Mouse (Mus musculus) midbrain, embryonic 10.5 days (tissue): Measurements from ENCODE around the gene Tmem274. TPM values are rescaled to one million over a fixed set of nuclear protein-coding genes. Genes with fewer than 3 reads are reported as not detected.

Experiments
- DNase-seq: peaks from one replicate; pipeline ENCODE4 v3.0.0-alpha.2; 2017; ENCODE audit warnings: low spot score
- H3K27ac ChIP-seq: fragments of 300-500 bp; sonication (generic); replicated peaks from 2 replicates; pipeline ENCODE4 v1.5.1; 2016; ENCODE audit warnings: mild to moderate bottlenecking
- H3K27me3 ChIP-seq: fragments of 300-500 bp; sonication (generic); 2 replicates; pipeline ENCODE4 v1.6.1; 2016; ENCODE audit warnings: low read depth, mild to moderate bottlenecking; ENCODE audit not compliant: poor library complexity, severe bottlenecking
- H3K36me3 ChIP-seq: fragments of 300-500 bp; sonication (generic); 2 replicates; pipeline ENCODE4 v1.6.1; 2016; ENCODE audit warnings: mild to moderate bottlenecking, moderate library complexity
- H3K4me1 ChIP-seq: fragments of 300-500 bp; sonication (generic); 2 replicates; pipeline ENCODE4 v1.6.1; 2016
- H3K4me3 ChIP-seq: fragments of 300-500 bp; sonication (generic); 2 replicates; pipeline ENCODE4 v1.5.1; 2016; ENCODE audit warnings: mild to moderate bottlenecking, moderate library complexity
- H3K9me3 ChIP-seq: fragments of 300-500 bp; sonication (generic); replicated peaks from 2 replicates; pipeline ENCODE4 v1.6.1; 2016; ENCODE audit warnings: mild to moderate bottlenecking
- WGBS: fragments of 180-500 bp; shearing (Covaris S2); methylation state at CpG from one replicate; pipeline ENCODE4 v1.1.7; 2016; 5-methylcytosine and 5-hydroxymethylcytosine counted together
- polyA plus RNA-seq: library from polyadenylated mRNA; unstranded; fragments of >200 nt; fragmentation: Nextera tagmentation; extraction: Ambion mirVana; gene quantifications from 2 replicates; pipeline ENCODE4 v1.2.1, GENCODE M21; 2016

Gene Tmem274
- polyA plus RNA-seq, 1 experiment from 2014 or later = 0.41 TPM

DNA sequence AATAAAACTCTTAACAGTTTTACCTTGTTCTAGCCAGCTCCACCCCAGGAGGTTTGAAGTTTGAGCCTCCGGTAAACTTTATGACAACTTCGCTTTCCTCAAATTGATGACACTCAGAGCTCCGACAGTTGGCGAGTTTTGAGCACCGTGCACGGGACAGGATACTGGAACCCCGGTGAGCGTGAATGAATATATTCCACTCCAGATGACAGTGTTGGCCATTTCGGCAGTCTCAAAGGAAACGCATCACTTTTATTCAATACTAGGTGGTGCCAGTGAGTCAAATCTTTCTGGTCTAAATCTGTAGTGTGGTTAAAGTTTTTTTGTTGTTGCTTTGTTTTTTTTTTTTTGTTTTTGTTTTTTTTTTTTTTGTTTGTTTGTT, 8.6 kb downstream of the Tmem274 start:
- peak overlapping the region; percentile 89 for H3K27ac ChIP-seq

DNA sequence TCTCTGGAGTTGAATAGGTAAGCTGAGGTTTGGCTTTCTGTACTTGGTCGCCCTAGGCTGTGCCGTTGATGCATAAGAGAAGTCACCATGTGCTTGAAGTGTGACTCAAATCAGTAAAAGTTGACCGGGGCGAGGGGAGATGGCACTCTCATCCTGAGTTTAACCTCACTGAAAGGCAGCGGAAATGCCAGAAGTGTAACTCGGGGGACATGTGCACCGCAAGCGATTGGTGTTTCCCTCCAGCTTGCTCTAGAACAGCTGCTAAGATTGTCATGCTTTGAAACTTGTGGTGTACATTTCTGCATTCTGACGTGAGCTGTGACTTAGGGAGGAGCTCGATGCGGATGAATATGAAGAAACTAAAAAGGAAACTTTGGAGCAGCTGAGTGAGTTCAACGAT, 10.6 kb downstream of the Tmem274 start:
- 94% methylated on average over 12 of the region's 12 CpGs for WGBS
- no peaks in the 10 kb centered on the region for H3K27me3 ChIP-seq
- DNase-seq = no peak
- no peaks in the 10 kb centered on the region for H3K9me3 ChIP-seq
- peaks cover 61% of the 10 kb centered on the region for H3K36me3 ChIP-seq
- peaks cover 31% of the 10 kb centered on the region for H3K4me1 ChIP-seq
- no peak overlapping the region for H3K4me3 ChIP-seq
- no peak overlapping the region for H3K27ac ChIP-seq

More for the DNA sequence above, 8.6 kb downstream of the Tmem274 start:
- no peak for DNase-seq
- Histone ChIP-seq H3K4me3 (peak overlapping the region; percentile 80), H3K27me3 (no peaks in the 10 kb centered on the region), H3K36me3 (peaks cover 43% of the 10 kb centered on the region), H3K4me1 (peaks cover 31% of the 10 kb centered on the region), H3K9me3 (no peaks in the 10 kb centered on the region)
- 2% methylated on average over 10 of the region's 10 CpGs for WGBS

DNA sequence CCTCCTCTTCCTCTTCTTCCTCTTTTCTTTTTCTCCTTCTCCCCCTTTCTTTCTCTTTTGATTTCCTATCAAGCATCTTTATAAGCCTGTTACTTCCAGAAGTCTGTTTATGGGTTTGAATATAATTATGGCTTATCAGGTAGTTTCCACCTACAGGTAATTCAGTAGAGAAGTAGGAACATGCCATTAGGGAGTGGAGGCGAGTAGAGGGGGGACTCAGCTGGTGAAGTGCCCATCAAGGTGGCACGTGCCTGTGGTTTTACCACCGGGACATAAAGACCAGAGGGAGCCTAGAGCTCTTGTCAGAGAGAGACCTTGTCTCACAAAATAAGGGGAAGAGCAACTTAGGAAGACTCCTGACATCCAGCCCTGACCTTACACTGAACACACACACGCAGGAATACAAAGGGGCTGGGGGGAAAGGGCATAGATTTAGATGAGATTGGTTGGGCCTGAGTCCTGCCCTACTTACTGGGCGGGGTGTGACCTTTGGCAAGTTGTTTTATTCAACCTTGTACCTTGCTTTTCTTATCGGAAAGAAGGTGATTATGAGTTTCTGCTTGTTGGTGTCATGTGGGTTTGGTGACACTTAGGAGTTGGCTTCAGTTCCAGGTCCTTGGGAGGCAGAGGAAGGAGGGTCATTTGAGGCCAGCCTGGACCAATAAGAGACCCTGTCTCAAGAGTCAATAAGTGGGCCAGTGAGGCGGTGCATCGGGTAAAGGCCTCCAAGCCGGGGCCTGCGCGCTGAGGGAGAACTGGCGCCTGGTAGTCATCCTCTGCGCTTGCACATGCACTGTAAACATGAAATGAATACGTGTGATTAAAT, 12.4 kb downstream of the Tmem274 start:
- no peak for DNase-seq
- Histone ChIP-seq H3K4me1 (peaks cover 22% of the 10 kb centered on the region), H3K27me3 (no peaks in the 10 kb centered on the region), H3K9me3 (no peaks in the 10 kb centered on the region), H3K4me3 (no peak overlapping the region), H3K36me3 (peaks cover 80% of the 10 kb centered on the region), H3K27ac (no peak overlapping the region)
- WGBS = 94% methylated on average over 14 of the region's 14 CpGs

DNA sequence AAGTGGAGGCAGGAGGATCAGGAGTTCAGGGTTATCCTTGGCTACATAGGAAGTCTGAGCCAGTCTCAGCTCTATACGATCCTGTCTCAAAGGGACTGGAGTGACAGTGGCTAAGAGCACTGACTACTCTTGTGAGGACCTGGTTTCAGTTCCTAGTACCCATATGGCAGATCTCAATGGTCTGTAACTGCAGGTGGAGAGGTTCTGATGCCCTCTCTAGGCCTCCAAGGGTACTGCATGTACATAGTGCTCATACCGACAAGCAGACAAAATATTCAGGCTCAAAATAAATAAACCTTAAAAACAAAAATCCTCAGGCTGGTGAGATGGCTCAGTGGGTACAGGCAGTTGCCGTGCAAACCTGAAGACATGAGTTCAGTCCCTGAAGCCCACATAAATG, 14.0 kb downstream of the Tmem274 start:
- H3K36me3 ChIP-seq = peaks cover 93% of the 10 kb centered on the region
- H3K9me3 ChIP-seq = no peaks in the 10 kb centered on the region
- no peak for DNase-seq
- H3K4me1 ChIP-seq = peaks cover 16% of the 10 kb centered on the region
- H3K27me3 ChIP-seq = no peaks in the 10 kb centered on the region
- no peak overlapping the region for H3K4me3 ChIP-seq
- no peak overlapping the region for H3K27ac ChIP-seq
- 98% methylated on average over 3 of the region's 3 CpGs for WGBS

DNA sequence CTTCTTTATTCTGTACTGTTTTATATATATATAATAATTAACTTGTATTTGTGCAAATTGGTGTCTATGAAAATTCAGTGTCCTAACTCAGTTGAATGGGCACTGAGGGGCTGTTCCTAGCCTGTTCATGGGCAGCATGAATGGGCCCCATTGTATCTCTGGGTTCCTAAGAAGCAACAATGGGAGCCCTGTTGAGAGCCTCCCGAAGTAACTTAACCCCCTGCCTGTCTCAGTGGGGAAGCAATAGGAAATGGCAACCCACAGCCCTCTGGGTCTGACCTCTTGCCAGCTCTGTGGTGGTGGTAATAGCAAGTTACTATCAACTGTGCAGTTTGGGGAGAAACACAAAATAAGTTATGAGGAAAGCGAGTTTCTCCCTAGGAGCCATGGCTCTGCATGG, 19.4 kb downstream of the Tmem274 start:
- WGBS = 21% methylated on average over 2 of the region's 2 CpGs
- Histone ChIP-seq H3K36me3 (peaks cover 94% of the 10 kb centered on the region), H3K9me3 (no peaks in the 10 kb centered on the region), H3K4me1 (peaks cover 15% of the 10 kb centered on the region), H3K4me3 (no peak overlapping the region), H3K27me3 (no peaks in the 10 kb centered on the region), H3K27ac (peak overlapping the region; percentile 73)
- DNase-seq = peak; percentile 22

- H3K36me3 ChIP-seq = peaks cover 87% of the 10 kb centered on the region
- no peak overlapping the region for H3K27ac ChIP-seq
- H3K4me1 ChIP-seq = peaks cover 15% of the 10 kb centered on the region
- WGBS = 75% methylated on average over 8 of the region's 8 CpGs
- no peaks in the 10 kb centered on the region for H3K27me3 ChIP-seq
- no peak for DNase-seq
- H3K9me3 ChIP-seq = no peaks in the 10 kb centered on the region
- no peak overlapping the region for H3K4me3 ChIP-seq
Measured at GRCm38 (mm10) chr4:149498901-149499300, 21.7 kb downstream of the Tmem274 start.

GRCm38 (mm10) chr4:149499790-149500189, 22.6 kb downstream of the Tmem274 start:
- Histone ChIP-seq H3K36me3 (peaks cover 78% of the 10 kb centered on the region), H3K4me1 (peaks cover 17% of the 10 kb centered on the region), H3K27me3 (no peaks in the 10 kb centered on the region), H3K27ac (no peak overlapping the region), H3K4me3 (no peak overlapping the region), H3K9me3 (no peaks in the 10 kb centered on the region)
- WGBS = 91% methylated on average over 5 of the region's 5 CpGs
- DNase-seq = no peak

DNA sequence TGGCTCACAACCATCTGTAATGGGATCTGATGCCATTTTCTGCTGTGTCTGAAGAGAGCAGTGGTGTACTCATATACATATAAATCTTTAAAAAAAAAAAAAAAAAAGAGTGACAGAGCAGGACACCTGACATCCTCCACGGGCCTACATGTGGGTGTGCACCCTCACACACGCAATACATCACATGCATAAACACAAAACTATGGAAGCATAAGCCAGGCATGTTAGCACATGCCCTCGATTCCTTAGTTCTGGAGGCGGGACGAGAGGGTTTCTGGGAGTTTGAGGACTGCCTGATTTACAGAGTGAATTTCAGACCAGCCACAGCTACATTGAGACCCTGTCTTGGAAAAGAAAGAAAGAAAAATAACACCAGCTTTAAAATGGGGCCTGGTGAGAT, 27.2 kb downstream of the Tmem274 start:
- Histone ChIP-seq H3K4me3 (no peak overlapping the region), H3K27ac (no peak overlapping the region), H3K36me3 (peaks cover 38% of the 10 kb centered on the region), H3K27me3 (no peaks in the 10 kb centered on the region), H3K9me3 (no peaks in the 10 kb centered on the region), H3K4me1 (peaks cover 7% of the 10 kb centered on the region)
- 88% methylated on average over 5 of the region's 5 CpGs for WGBS
- DNase-seq = no peak

- H3K9me3 ChIP-seq = no peaks in the 10 kb centered on the region
- peaks cover 33% of the 10 kb centered on the region for H3K36me3 ChIP-seq
- 36% methylated on average over 3 of the region's 3 CpGs for WGBS
- no peak overlapping the region for H3K4me3 ChIP-seq
- H3K4me1 ChIP-seq = peaks cover 7% of the 10 kb centered on the region
- DNase-seq = no peak
- H3K27ac ChIP-seq = no peak overlapping the region
- no peaks in the 10 kb centered on the region for H3K27me3 ChIP-seq
Measured at GRCm38 (mm10) chr4:149504858-149505257, 27.7 kb downstream of the Tmem274 start.

DNA sequence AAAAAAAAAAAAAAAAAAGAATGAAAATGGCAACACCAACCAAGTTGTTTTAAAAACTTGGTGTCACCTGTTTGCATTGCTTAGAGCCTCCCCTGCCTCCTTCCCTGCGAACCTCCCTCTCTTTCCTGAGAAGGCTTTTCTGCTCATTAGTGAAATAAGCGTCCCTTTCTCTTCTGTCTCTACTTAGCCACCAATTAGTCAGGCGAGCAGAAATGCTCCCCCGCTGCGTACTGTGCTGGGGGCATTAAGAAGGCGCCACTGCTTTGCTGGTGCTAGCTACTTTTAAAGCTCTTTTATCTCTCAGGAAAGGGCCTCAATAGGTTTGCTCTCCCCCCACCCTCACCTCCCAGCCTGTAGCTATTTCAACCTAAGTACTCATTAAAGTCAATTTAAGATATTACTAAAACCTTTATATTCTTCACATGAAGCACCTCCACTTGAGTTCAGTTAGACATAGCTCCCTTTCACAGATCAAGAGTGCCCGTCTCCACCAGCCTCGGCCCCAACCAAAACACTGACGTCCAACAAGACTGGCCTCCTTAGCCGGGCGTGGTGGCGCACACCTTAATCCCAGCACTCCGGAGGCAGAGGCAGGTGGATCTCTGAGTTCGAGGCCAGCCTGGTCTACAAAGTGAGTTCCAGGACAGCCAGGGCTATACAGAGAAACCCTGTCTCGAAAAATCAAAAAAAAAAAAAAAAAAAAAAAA, 28.2 kb downstream of the Tmem274 start:
- DNase-seq = no peak

GRCm38 (mm10) chr4:149506904-149507303, 29.7 kb downstream of the Tmem274 start:
- Histone ChIP-seq H3K27ac (no peak overlapping the region), H3K36me3 (peaks cover 12% of the 10 kb centered on the region), H3K9me3 (no peaks in the 10 kb centered on the region), H3K4me3 (no peak overlapping the region), H3K4me1 (peaks cover 7% of the 10 kb centered on the region), H3K27me3 (no peaks in the 10 kb centered on the region)
- DNase-seq = no peak
- WGBS = 84% methylated on average over 3 of the region's 3 CpGs

More for the DNA sequence above, 28.2 kb downstream of the Tmem274 start:
- Histone ChIP-seq H3K36me3 (peaks cover 27% of the 10 kb centered on the region), H3K9me3 (no peaks in the 10 kb centered on the region), H3K4me1 (peaks cover 7% of the 10 kb centered on the region), H3K27ac (no peak overlapping the region), H3K27me3 (no peaks in the 10 kb centered on the region), H3K4me3 (no peak overlapping the region)
- 63% methylated on average over 15 of the region's 15 CpGs for WGBS

- 68% methylated on average over 6 of the region's 6 CpGs for WGBS
- no peak for DNase-seq
- Histone ChIP-seq H3K27ac (no peak overlapping the region), H3K27me3 (no peaks in the 10 kb centered on the region), H3K9me3 (no peaks in the 10 kb centered on the region), H3K4me3 (no peak overlapping the region), H3K4me1 (no peaks in the 10 kb centered on the region), H3K36me3 (no peaks in the 10 kb centered on the region)
Measured at GRCm38 (mm10) chr4:149511221-149511646, 34.1 kb downstream of the Tmem274 start.

GRCm38 (mm10) chr4:149512072-149512471, 34.9 kb downstream of the Tmem274 start:
- 91% methylated on average over 7 of the region's 7 CpGs for WGBS
- Histone ChIP-seq H3K4me1 (no peaks in the 10 kb centered on the region), H3K9me3 (no peaks in the 10 kb centered on the region), H3K27me3 (no peaks in the 10 kb centered on the region), H3K4me3 (no peak overlapping the region), H3K27ac (no peak overlapping the region), H3K36me3 (no peaks in the 10 kb centered on the region)
- no peak for DNase-seq
